Mouse (Mus musculus) MEL (cell line): ENCODE measurements around the gene Homer3. TPM values are rescaled to one million over a fixed set of nuclear protein-coding genes. Genes with fewer than 3 reads are reported as not detected.

ENCODE experiments used
- DNase-seq: peaks from one replicate; pipeline ENCODE4 v3.0.0; 2011; ENCODE audit warnings: low read depth, low spot score
- H3K27ac ChIP-seq: 2 replicates; pipeline ENCODE4 v1.5.1; 2012; ENCODE audit warnings: low read depth, mild to moderate bottlenecking, control low read depth, low read length, moderate library complexity; ENCODE audit not compliant: control insufficient read depth
- H3K27me3 ChIP-seq, 2 experiments: fragments of 150-350 bp in 1 of 2; sonication (generic) in 1 of 2; 2 replicates each; pipeline ENCODE4 v1.6.1; 2012; ENCODE audit warnings: low read length in 2 of 2, mild to moderate bottlenecking in 2 of 2, improper control_type of control experiment in 1 of 2, moderate library complexity in 1 of 2; ENCODE audit not compliant: insufficient read depth in 2 of 2, control insufficient read depth in 1 of 2
- H3K36me3 ChIP-seq, 2 experiments: 2 replicates each; pipeline ENCODE4 v1.6.1; 2012 to 2014; ENCODE audit warnings: low read length in 2 of 2, improper control_type of control experiment in 1 of 2, inconsistent platforms in 1 of 2, mild to moderate bottlenecking in 1 of 2; ENCODE audit not compliant: insufficient read depth in 2 of 2, control insufficient read depth in 1 of 2
- H3K4me1 ChIP-seq, 2 experiments: fragments of 150-350 bp in 1 of 2; sonication (generic) in 1 of 2; 2 replicates each; pipeline ENCODE4 v1.6.1; 2012; ENCODE audit warnings: low read length in 2 of 2, improper control_type of control experiment in 1 of 2, mild to moderate bottlenecking in 1 of 2; ENCODE audit not compliant: insufficient read depth in 2 of 2, control insufficient read depth in 1 of 2
- H3K4me3 ChIP-seq, 2 experiments: fragments of 150-350 bp in 1 of 2; sonication (generic) in 1 of 2; 2 replicates each; pipeline ENCODE4 v1.5.1; 2012; ENCODE audit warnings: low read depth in 2 of 2, low read length in 2 of 2, mild to moderate bottlenecking in 2 of 2, moderate library complexity in 2 of 2, control low read depth in 1 of 2, improper control_type of control experiment in 1 of 2; ENCODE audit not compliant: control insufficient read depth in 1 of 2, insufficient read depth in 1 of 2
- H3K79me2 ChIP-seq: 2 replicates; pipeline ENCODE4 v1.6.1; 2012; ENCODE audit warnings: mild to moderate bottlenecking, low read length, moderate library complexity; ENCODE audit not compliant: control insufficient read depth, poor library complexity, insufficient read depth
- H3K9ac ChIP-seq: 2 replicates; pipeline ENCODE4 v1.6.1; 2012; ENCODE audit warnings: low read depth, mild to moderate bottlenecking, control low read depth, low read length, moderate library complexity; ENCODE audit not compliant: control insufficient read depth, poor library complexity, severe bottlenecking
- H3K9me3 ChIP-seq: fragments of 150-350 bp; sonication (generic); replicated peaks from 2 replicates; pipeline ENCODE4 v1.6.1; 2012; ENCODE audit warnings: mild to moderate bottlenecking, low read length, improper control_type of control experiment, moderate library complexity; ENCODE audit not compliant: insufficient read depth
- CHD1 ChIP-seq: IDR thresholded peaks from 2 replicates; pipeline ENCODE4 v1.6.1; 2012; ENCODE audit warnings: low read depth, mild to moderate bottlenecking, inconsistent platforms, low read length, improper control_type of control experiment
- CHD2 ChIP-seq: IDR thresholded peaks from 2 replicates; pipeline ENCODE4 v1.6.1; 2011; ENCODE audit warnings: low read length, improper control_type of control experiment
- CTCF ChIP-seq, 3 experiments: IDR thresholded peaks in 2 of 3; conservative IDR thresholded peaks in 1 of 3; 2 replicates each; pipeline ENCODE4 v1.5.1; 2011 to 2012; ENCODE audit warnings: low read length in 3 of 3, low read depth in 2 of 3, mild to moderate bottlenecking in 2 of 3, improper control_type of control experiment in 1 of 3, inconsistent platforms in 1 of 3, mixed read lengths in 1 of 3, moderate library complexity in 1 of 3; ENCODE audit not compliant: control insufficient read depth in 1 of 3, insufficient read depth in 1 of 3, poor library complexity in 1 of 3, severe bottlenecking in 1 of 3
- ELF1 ChIP-seq: IDR thresholded peaks from 2 replicates; pipeline ENCODE4 v1.6.1; 2014; ENCODE audit warnings: low read depth, mild to moderate bottlenecking, inconsistent platforms, low read length, improper control_type of control experiment, moderate library complexity
- GABPA ChIP-seq: IDR thresholded peaks from 2 replicates; pipeline ENCODE4 v1.6.1; 2012; ENCODE audit warnings: low read depth, mild to moderate bottlenecking, inconsistent platforms, low read length, improper control_type of control experiment, moderate library complexity
- JUND ChIP-seq: IDR thresholded peaks from 2 replicates; pipeline ENCODE4 v1.6.1; 2011; ENCODE audit warnings: low read depth, mild to moderate bottlenecking, improper control_type of control experiment, low read length
- MAX ChIP-seq: IDR thresholded peaks from 2 replicates; pipeline ENCODE4 v1.6.1; 2011; ENCODE audit warnings: low read length, improper control_type of control experiment
- MXI1 ChIP-seq: IDR thresholded peaks from 2 replicates; pipeline ENCODE4 v1.6.1; 2011; ENCODE audit warnings: mild to moderate bottlenecking, low read depth, low read length, improper control_type of control experiment
- MYC ChIP-seq: IDR thresholded peaks from 2 replicates; pipeline ENCODE4 v1.6.1; 2011; ENCODE audit warnings: low read depth, mild to moderate bottlenecking, low read length, improper control_type of control experiment, moderate library complexity
- NELFE ChIP-seq: IDR thresholded peaks from 2 replicates; pipeline ENCODE4 v1.6.1; 2011; ENCODE audit warnings: low read depth, low read length, improper control_type of control experiment
- NRF1 ChIP-seq: IDR thresholded peaks from 2 replicates; pipeline ENCODE4 v1.6.1; 2014; ENCODE audit warnings: low read depth, mild to moderate bottlenecking, inconsistent platforms, low read length, improper control_type of control experiment, moderate library complexity; ENCODE audit not compliant: poor library complexity, insufficient read depth, severe bottlenecking
- POLR2AphosphoS5 ChIP-seq: IDR thresholded peaks from 2 replicates; pipeline ENCODE4 v1.6.1; 2012; ENCODE audit warnings: low read depth, borderline replicate concordance, mild to moderate bottlenecking, inconsistent platforms, low read length, moderate library complexity, mixed read lengths
- RAD21 ChIP-seq: IDR thresholded peaks from 2 replicates; pipeline ENCODE4 v1.6.1; 2011; ENCODE audit warnings: mild to moderate bottlenecking, low read depth, low read length, improper control_type of control experiment
- SMC3 ChIP-seq: IDR thresholded peaks from 2 replicates; pipeline ENCODE4 v1.6.1; 2011; ENCODE audit warnings: low read depth, low read length, improper control_type of control experiment
- USF2 ChIP-seq, 2 experiments: IDR thresholded peaks; 2 replicates each; pipeline ENCODE4 v1.6.1; 2011 to 2012; ENCODE audit warnings: improper control_type of control experiment in 2 of 2, low read length in 2 of 2, borderline replicate concordance in 1 of 2, inconsistent platforms in 1 of 2, low read depth in 1 of 2, mild to moderate bottlenecking in 1 of 2; ENCODE audit not compliant: insufficient read depth in 1 of 2
- ZC3H11A ChIP-seq: IDR thresholded peaks from 2 replicates; pipeline ENCODE4 v1.6.1; 2012; ENCODE audit warnings: low read depth, mild to moderate bottlenecking, inconsistent platforms, low read length, improper control_type of control experiment
- ZMIZ1 ChIP-seq: IDR thresholded peaks from 2 replicates; pipeline ENCODE4 v1.6.1; 2012; ENCODE audit warnings: low read depth, mild to moderate bottlenecking, inconsistent platforms, low read length, improper control_type of control experiment, moderate library complexity
- polyA plus RNA-seq, 2 experiments: library from polyadenylated mRNA; stranded (reverse) in 1 of 2; unstranded in 1 of 2; fragments of >175 nt in 1 of 2; fragments of >200 nt in 1 of 2; gene quantifications; 2 replicates each; pipeline versions ENCODE4 v1.2.1 to v1.2.4; 2012; ENCODE audit warnings: low replicate concordance in 2 of 2, low read depth in 1 of 2; ENCODE audit not compliant: insufficient read length in 2 of 2, insufficient read depth in 1 of 2, missing spikeins in 1 of 2
- total RNA-seq: library from RNA; depleted of rRNA; stranded (reverse); fragments of 300-350 nt; gene quantifications from 2 replicates; pipeline ENCODE4 v1.2.3, GENCODE M21; 2012

Homer3 gene
- total and polyA plus RNA-seq, 3 experiments = 12.2 to 22.8 TPM; not detected in 1

DNA sequence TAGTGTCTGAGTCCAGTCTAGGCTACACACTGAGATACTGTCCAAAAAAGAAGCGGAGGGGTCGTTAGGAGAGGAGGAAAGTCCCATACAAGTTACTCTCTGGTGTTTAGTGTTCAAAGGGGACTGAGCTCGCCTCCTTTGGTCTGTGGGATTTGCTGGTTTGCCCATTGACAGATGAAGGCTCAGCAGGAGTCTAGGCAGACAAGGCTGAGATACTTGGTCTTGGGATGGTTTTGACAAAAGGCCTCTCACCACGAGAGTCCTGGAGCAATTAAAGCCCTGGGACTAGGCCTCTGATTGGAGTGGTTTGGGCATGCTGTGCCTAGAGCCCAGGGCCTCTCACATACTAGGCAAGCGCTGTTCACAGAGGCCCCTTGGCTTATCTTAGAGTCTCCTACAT, 14.3 kb upstream of the Homer3 start:
- H3K9ac ChIP-seq = no peak overlapping the region
- H3K27me3 ChIP-seq = no peaks in the 10 kb centered on the region
- H3K4me1 ChIP-seq = peaks cover 13 to 18% of the 10 kb centered on the region in 2 experiments
- H3K4me3 ChIP-seq = no peak overlapping the region
- no peaks in the 10 kb centered on the region for H3K9me3 ChIP-seq
- H3K27ac ChIP-seq = no peak overlapping the region
- peaks cover 0 to 10% of the 10 kb centered on the region in 2 experiments; a peak in 2 of 4 replicates for H3K36me3 ChIP-seq
- DNase-seq = no peak
- H3K79me2 ChIP-seq = no peaks in the 10 kb centered on the region
- TF ChIP-seq MAX (no peak), ZMIZ1 (no peak), CHD2 (no peak), USF2 (IDR thresholded peaks at IDR 0.05; ENCODE audit: borderline replicate concordance in 1 of 2, insufficient read depth in 1 of 2, low read depth in 1 of 2, low read length in 2 of 2) (no peak), POLR2AphosphoS5 (no peak), NELFE (no peak), SMC3 (no peak), ELF1 (no peak), MYC (no peak), JUND (no peak), GABPA (no peak)

DNA sequence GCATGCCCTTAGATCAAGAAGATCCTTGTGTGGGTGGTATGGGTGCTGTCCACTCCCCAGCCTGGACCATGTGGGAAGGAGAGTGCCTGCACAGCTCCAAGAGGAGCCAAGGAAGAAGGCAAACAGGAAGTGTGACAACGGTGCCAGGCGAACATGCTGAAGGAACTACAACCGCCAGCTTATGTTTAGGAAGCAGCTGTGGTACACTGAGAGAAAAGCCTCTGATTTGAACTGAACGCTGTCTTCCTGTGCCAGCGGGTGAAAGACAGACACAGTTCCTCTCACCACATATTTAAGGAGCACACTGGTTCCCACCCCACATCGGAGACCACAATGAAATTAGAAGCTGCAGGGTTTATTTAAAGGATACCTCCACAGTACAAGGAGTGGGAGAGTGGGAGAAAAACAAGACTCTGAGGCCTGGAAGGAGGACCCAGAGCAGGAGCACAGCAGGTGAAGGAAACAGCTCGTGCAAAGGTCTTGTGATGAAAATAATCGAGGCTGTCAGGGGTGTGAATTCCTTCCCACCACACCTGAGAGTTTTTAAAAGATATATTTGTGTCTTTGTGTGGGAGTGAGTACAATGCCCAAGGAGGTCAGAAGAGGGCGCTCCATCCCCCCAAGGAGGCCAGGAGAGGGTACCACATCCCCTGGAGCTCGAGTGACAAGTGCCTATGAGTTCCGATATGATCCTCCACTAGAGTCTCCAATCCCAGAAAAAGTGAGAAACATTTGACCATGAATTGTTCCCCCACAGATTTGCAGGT, 13.6 kb upstream of the Homer3 start:
- Histone ChIP-seq H3K27ac (no peak overlapping the region), H3K79me2 (no peaks in the 10 kb centered on the region)
- peak; percentile 32 for DNase-seq
- TF ChIP-seq SMC3 (0 out of 2 replicates have a peak, but pooled peaks have one; percentile 15), JUND (no peak), CHD1 (no peak), RAD21 (peak; percentile 9), MXI1 (no peak), NRF1 (no peak), CTCF (IDR thresholded peaks at IDR 0.05 in 2 of 3, conservative IDR thresholded peaks at IDR 0.05 in 1 of 3; ENCODE audit: control insufficient read depth in 1 of 3, insufficient read depth in 1 of 3, low read depth in 2 of 3, low read length in 3 of 3, poor library complexity in 1 of 3, severe bottlenecking in 1 of 3) (peak; percentile 50 to 72 (median 61)), ZC3H11A (no peak)
- TF ChIP-seq, all 39 proteins: peak for 3
- H3K27me3 ChIP-seq = no peaks in the 10 kb centered on the region
- no peak overlapping the region for H3K4me3 ChIP-seq
- peaks cover 13 to 20% of the 10 kb centered on the region in 2 experiments for H3K4me1 ChIP-seq
- no peak overlapping the region for H3K9ac ChIP-seq
- H3K36me3 ChIP-seq = peaks cover 0 to 10% of the 10 kb centered on the region in 2 experiments; a peak in 2 of 4 replicates
- no peaks in the 10 kb centered on the region for H3K9me3 ChIP-seq
